Mouse (Mus musculus) neutrophil, adult 5-6 weeks (primary cell): ENCODE data around the gene Cyp1a1. TPM values are rescaled to one million over a fixed set of nuclear protein-coding genes. Genes with fewer than 3 reads are reported as not detected.
A peak's percentile ranks its signal among the peaks of the same experiment; 100 is the strongest.

Source experiments
- ATAC-seq: fragments of 151-379, 151-347 bp; 2 replicates; pipeline ENCODE4 v1.8.0; 2017; ENCODE audit warnings: mild to moderate bottlenecking, moderate TSS enrichment; ENCODE audit not compliant: insufficient number of reproducible peaks, poor library complexity, low FRiP score, severe bottlenecking; ENCODE audit errors: extremely low read depth
- total RNA-seq: library from RNA; stranded (forward); fragments of 200-1000 nt; gene quantifications from 2 replicates; pipeline ENCODE4 v1.2.3, GENCODE M21; 2017

Gene Cyp1a1
- total RNA-seq = not detected in 2 replicates

GRCm38 (mm10) chr9:57687751-57688150 lies at the start of gene Cyp1a1:
Cyp1a1 (plus strand) TSS chr9:57687928.
- no peak for ATAC-seq

GRCm38 (mm10) chr9:57638651-57639459 lies 48.9 kb upstream of the Cyp1a1 start:
- peak; percentile 15; the same call in 1 of the 2 replicates for ATAC-seq

- no peak for ATAC-seq
Observed at GRCm38 (mm10) chr9:57639661-57640328, 47.9 kb upstream of the Cyp1a1 start.

GRCm38 (mm10) chr9:57640384-57640783 lies 47.3 kb upstream of the Cyp1a1 start:
- ATAC-seq = peak; percentile 74

GRCm38 (mm10) chr9:57641022-57641421 lies 46.7 kb upstream of the Cyp1a1 start:
- ATAC-seq = no peak

- no peak for ATAC-seq
Observed at GRCm38 (mm10) chr9:57641775-57642550, 45.8 kb upstream of the Cyp1a1 start.

- ATAC-seq = no peak
Observed at GRCm38 (mm10) chr9:57643169-57643855, 44.4 kb upstream of the Cyp1a1 start.

- ATAC-seq = no peak
Observed at GRCm38 (mm10) chr9:57643856-57644180, 43.9 kb upstream of the Cyp1a1 start.

- ATAC-seq = no peak
Observed at GRCm38 (mm10) chr9:57644442-57644943, 43.2 kb upstream of the Cyp1a1 start.

- peak; percentile 67 for ATAC-seq
Observed at GRCm38 (mm10) chr9:57644944-57645893, 42.5 kb upstream of the Cyp1a1 start.

GRCm38 (mm10) chr9:57646551-57647103 lies 41.1 kb upstream of the Cyp1a1 start:
- peak; percentile 40 for ATAC-seq

GRCm38 (mm10) chr9:57647286-57648108 lies 40.2 kb upstream of the Cyp1a1 start:
- ATAC-seq = no peak

- no peak for ATAC-seq
Observed at GRCm38 (mm10) chr9:57650130-57650785, 37.5 kb upstream of the Cyp1a1 start.

- peak; percentile 36 for ATAC-seq
Observed at GRCm38 (mm10) chr9:57650786-57651311, 36.9 kb upstream of the Cyp1a1 start.

- ATAC-seq = no peak
Observed at GRCm38 (mm10) chr9:57652351-57652750, 35.4 kb upstream of the Cyp1a1 start.

- ATAC-seq = no peak
Observed at GRCm38 (mm10) chr9:57652855-57653254, 34.9 kb upstream of the Cyp1a1 start.
